21 mouse cellular contexts compared by ENCODE assay signal in genomic region chr11:3309884-3310283, GRCm38 (mm10). TPM values are rescaled to one million over a fixed set of nuclear protein-coding genes. Genes with fewer than 3 reads are reported as not detected.
A peak's percentile ranks its signal among the peaks of the same experiment; 100 is the strongest.
DNase-seq lines count a peak whose midpoint lies in the region; ATAC-seq and TF ChIP-seq lines count a peak whose summit lies in the region.
"Had no signal": no experiment of that assay in that cellular context is flagged by ENCODE, and none has a peak within 500 bp of the region (broad histone marks: within the 10 kb centered on the region; RNA-seq: fewer than 3 reads in every experiment).

No protein-coding gene starts in this region.

- H3K4me1 ChIP-seq in heart, postnatal 0 days (ENCODE audit: control insufficient read depth, insufficient read depth) = 0 out of 2 replicates have a peak, but pooled peaks cover 4% of the 10 kb centered on the region
- 0 out of 2 replicates have a peak, but pooled peaks cover 4% of the 10 kb centered on the region for H3K4me1 ChIP-seq in heart, embryonic 10.5 days
- peaks cover 47% of the 10 kb centered on the region for H3K4me1 ChIP-seq in thymus, adult 2 months (replicated peaks; ENCODE audit: control insufficient read depth, insufficient read depth, low read length)
- H3K4me1 ChIP-seq in hindbrain, postnatal 0 days (ENCODE audit: insufficient read depth, low read length) = no peaks in the 10 kb centered on the region
- H3K4me1 ChIP-seq: embryonic facial prominence, embryonic 13.5 days; forebrain, embryonic 12.5 days; hindbrain, embryonic 15.5 days had no signal

- H3K9me3 ChIP-seq in heart, postnatal 0 days (replicated peaks; ENCODE audit: control insufficient read depth, low read length) = no peaks in the 10 kb centered on the region
- no peaks in the 10 kb centered on the region for H3K9me3 ChIP-seq in heart, embryonic 10.5 days
- H3K9me3 ChIP-seq in hindbrain, postnatal 0 days (ENCODE audit: low read length) = no peaks in the 10 kb centered on the region
- H3K9me3 ChIP-seq: embryonic facial prominence, embryonic 13.5 days; forebrain, embryonic 12.5 days; heart, embryonic 12.5 days; hindbrain, embryonic 15.5 days had no signal

- no peak for TF ChIP-seq EP300 in heart, postnatal 0 days (IDR thresholded peaks at IDR 0.05; ENCODE audit: low read depth)

- H3K27ac ChIP-seq in heart, postnatal 0 days (ENCODE audit: low read depth) = peak overlapping the region; percentile 57; the same call in 1 of the 2 replicates
- no peak overlapping the region for H3K27ac ChIP-seq in heart, embryonic 10.5 days
- peak overlapping the region; percentile 95 for H3K27ac ChIP-seq in thymus, adult 2 months (ENCODE audit: control insufficient read depth, insufficient read depth, low read length)
- no peak overlapping the region for H3K27ac ChIP-seq in hindbrain, postnatal 0 days
- H3K27ac ChIP-seq: embryonic facial prominence, embryonic 13.5 days; forebrain, embryonic 12.5 days; heart, adult 2 months; hindbrain, embryonic 15.5 days had no signal

- 84% methylated on average over 4 of the region's 4 CpGs for WGBS in heart, postnatal 0 days
- WGBS in heart, embryonic 10.5 days = 88% methylated on average over 4 of the region's 4 CpGs
- 21% methylated on average over 4 of the region's 4 CpGs for WGBS in thymus, adult 2 months
- 88% methylated on average over 4 of the region's 4 CpGs for WGBS in hindbrain, postnatal 0 days

- no peaks in the 10 kb centered on the region for H3K27me3 ChIP-seq in heart, postnatal 0 days (ENCODE audit: control insufficient read depth, insufficient read depth, low read length)
- no peaks in the 10 kb centered on the region for H3K27me3 ChIP-seq in heart, embryonic 10.5 days (ENCODE audit: insufficient read depth, poor library complexity, severe bottlenecking)
- H3K27me3 ChIP-seq in thymus, adult 2 months (ENCODE audit: control insufficient read depth, insufficient read depth, low read length) = no peaks in the 10 kb centered on the region
- no peaks in the 10 kb centered on the region for H3K27me3 ChIP-seq in hindbrain, postnatal 0 days (ENCODE audit: insufficient read depth, low read length)
- H3K27me3 ChIP-seq: CH12.LX; embryonic facial prominence, embryonic 13.5 days; forebrain, embryonic 12.5 days; heart, embryonic 12.5 days; hindbrain, embryonic 15.5 days had no signal

- ATAC-seq in heart, postnatal 0 days (ENCODE audit: insufficient read depth, low read depth) = no peak
- ATAC-seq in hindbrain, postnatal 0 days = no peak
- ATAC-seq: forebrain, embryonic 16.5 days; inflammation-experienced regulatory T-cells, adult 6 months; intestine, postnatal 0 days had no signal

- DNase-seq in heart, postnatal 0 days (ENCODE audit: low spot score) = no peak
- DNase-seq in heart, embryonic 10.5 days (ENCODE audit: low spot score) = no peak
- DNase-seq in T-cell, adult 2 months (ENCODE audit: low spot score) = peak; percentile 60
- DNase-seq in thymus, adult 2 months = peak; percentile 49
- DNase-seq in thymus, postnatal 4 days = peak; percentile 49
- DNase-seq in hindbrain, postnatal 0 days (ENCODE audit: low spot score) = no peak
- DNase-seq in adipocyte (ENCODE audit: low spot score) = no peak
- DNase-seq: adrenal gland, postnatal 10 days; cerebellum, adult 11 months; cerebellum, adult 9-10 months; cerebellum, postnatal 25 days; gastrocnemius, postnatal 10 days; heart, adult 2 months had no signal

- no peak for TF ChIP-seq CTCF in heart, postnatal 0 days (IDR thresholded peaks at IDR 0.05; ENCODE audit: low read depth)
- no peak for TF ChIP-seq CTCF in thymus, adult 2 months (IDR thresholded peaks at IDR 0.05; ENCODE audit: borderline replicate concordance, control insufficient read depth, extremely low read depth, insufficient read depth, low read length, poor library complexity)
- no peak for TF ChIP-seq CTCF in hindbrain, postnatal 0 days (IDR thresholded peaks at IDR 0.05; ENCODE audit: low read depth)

- no peak for TF ChIP-seq POLR2A in thymus, adult 2 months (IDR thresholded peaks at IDR 0.05; ENCODE audit: control insufficient read depth, extremely low read depth, insufficient read depth, low read length, poor library complexity)

- peaks cover 67% of the 10 kb centered on the region for H3K36me3 ChIP-seq in heart, postnatal 0 days (replicated peaks; ENCODE audit: control insufficient read depth, insufficient read depth, low read length)
- H3K36me3 ChIP-seq in heart, embryonic 10.5 days = peaks cover 71% of the 10 kb centered on the region
- H3K36me3 ChIP-seq in thymus, adult 2 months (ENCODE audit: control insufficient read depth, insufficient read depth, low read length) = peaks cover 47% of the 10 kb centered on the region
- H3K36me3 ChIP-seq in hindbrain, postnatal 0 days (ENCODE audit: insufficient read depth, low read length) = peaks cover 69% of the 10 kb centered on the region

- H3K4me3 ChIP-seq in heart, postnatal 0 days (ENCODE audit: low read depth, low read length) = no peak overlapping the region
- H3K4me3 ChIP-seq in heart, embryonic 10.5 days = no peak overlapping the region
- no peak overlapping the region for H3K4me3 ChIP-seq in thymus, adult 2 months (ENCODE audit: control insufficient read depth, insufficient read depth, low read length)
- no peak overlapping the region for H3K4me3 ChIP-seq in hindbrain, postnatal 0 days (ENCODE audit: low read length)
- H3K4me3 ChIP-seq: embryonic facial prominence, embryonic 13.5 days; forebrain, embryonic 12.5 days; heart, adult 2 months; heart, embryonic 12.5 days; hindbrain, embryonic 15.5 days had no signal

- H3K9ac ChIP-seq in heart, postnatal 0 days (replicated peaks; ENCODE audit: low read depth, low read length) = no peak overlapping the region
- no peak overlapping the region for H3K9ac ChIP-seq in hindbrain, postnatal 0 days (replicated peaks; ENCODE audit: low read length)
- H3K9ac ChIP-seq: embryonic facial prominence, embryonic 13.5 days; forebrain, embryonic 12.5 days; heart, embryonic 12.5 days; hindbrain, embryonic 15.5 days had no signal

- H3K4me2 ChIP-seq in heart, postnatal 0 days (ENCODE audit: low read depth, low read length) = no peak overlapping the region
- no peak overlapping the region for H3K4me2 ChIP-seq in hindbrain, postnatal 0 days (ENCODE audit: low read depth, low read length)
- H3K4me2 ChIP-seq: embryonic facial prominence, embryonic 13.5 days; forebrain, embryonic 12.5 days; heart, embryonic 12.5 days; hindbrain, embryonic 15.5 days had no signal

RNA-seq across cellular contexts. Expression of gene Pik3ip1, which starts 20.3 kb away (rescaled TPM):
- total RNA-seq in heart, postnatal 0 days (2014; rRNA removed; ENCODE audit: low replicate concordance) = 22.3 and 57.6 TPM in 2 replicates
- polyA plus RNA-seq in heart, postnatal 0 days (2015; fragmentation: Nextera tagmentation; extraction: Ambion mirVana) = 44.7 and 65.9 TPM in 2 replicates
- polyA plus RNA-seq in heart, embryonic 10.5 days (2016; fragmentation: Nextera tagmentation; extraction: Ambion mirVana) = 7.9 and 9.5 TPM in 2 replicates
- 151 and 153 TPM in 2 replicates for polyA plus RNA-seq in thymus, adult 2 months (2012; rRNA removed)
- total RNA-seq in hindbrain, postnatal 0 days (2014; rRNA removed) = 34.3 and 40.9 TPM in 2 replicates
- polyA plus RNA-seq in hindbrain, postnatal 0 days (2015; fragmentation: Nextera tagmentation; extraction: Ambion mirVana) = 41.6 and 45.4 TPM in 2 replicates

RNA-seq across cellular contexts. Expression of gene Patz1, which starts 21.2 kb away (rescaled TPM):
- total RNA-seq in heart, postnatal 0 days (2014; rRNA removed; ENCODE audit: low replicate concordance) = 35.6 and 56.8 TPM in 2 replicates
- 13.1 and 14.0 TPM in 2 replicates for polyA plus RNA-seq in heart, postnatal 0 days (2015; fragmentation: Nextera tagmentation; extraction: Ambion mirVana)
- polyA plus RNA-seq in heart, embryonic 10.5 days (2016; fragmentation: Nextera tagmentation; extraction: Ambion mirVana) = 32.0 and 49.1 TPM in 2 replicates
- 216 and 243 TPM in 2 replicates for polyA plus RNA-seq in thymus, adult 2 months (2012; rRNA removed)
- total RNA-seq in hindbrain, postnatal 0 days (2014; rRNA removed) = 89.6 and 97.1 TPM in 2 replicates
- 38.8 and 40.4 TPM in 2 replicates for polyA plus RNA-seq in hindbrain, postnatal 0 days (2015; fragmentation: Nextera tagmentation; extraction: Ambion mirVana)

RNA-seq across cellular contexts. Expression of gene Drg1, which starts 43.7 kb away (rescaled TPM):
- total RNA-seq in heart, postnatal 0 days (2014; rRNA removed; ENCODE audit: low replicate concordance) = 52.8 and 55.1 TPM in 2 replicates
- 128 and 134 TPM in 2 replicates for polyA plus RNA-seq in heart, postnatal 0 days (2015; fragmentation: Nextera tagmentation; extraction: Ambion mirVana)
- 217 and 263 TPM in 2 replicates for polyA plus RNA-seq in heart, embryonic 10.5 days (2016; fragmentation: Nextera tagmentation; extraction: Ambion mirVana)
- 36.8 and 36.9 TPM in 2 replicates for polyA plus RNA-seq in thymus, adult 2 months (2012; rRNA removed)
- 62.3 and 73.1 TPM in 2 replicates for total RNA-seq in hindbrain, postnatal 0 days (2014; rRNA removed)
- 176 and 186 TPM in 2 replicates for polyA plus RNA-seq in hindbrain, postnatal 0 days (2015; fragmentation: Nextera tagmentation; extraction: Ambion mirVana)

Comparison
In these comparisons a context has a peak if more than half of its experiments do, and no peak if none do; other contexts are left out.
1. H3K27ac ChIP-seq: peak in heart, postnatal 0 days (single experiment) and thymus, adult 2 months (single experiment); none in heart, embryonic 10.5 days (single experiment) and hindbrain, postnatal 0 days (single experiment).
2. DNase-seq: peak in T-cell, adult 2 months (single experiment), thymus, adult 2 months (single experiment) and thymus, postnatal 4 days (single experiment); none in heart, postnatal 0 days (single experiment), heart, embryonic 10.5 days (single experiment), hindbrain, postnatal 0 days (single experiment) and adipocyte (single experiment).